Mouse (Mus musculus): ENCODE data around the gene Pacsin2.
"Not testable (repeated sequence)": the region's sequence is repeated elsewhere in the genome, so short reads cannot be mapped to it uniquely, and the experiment has no call there.

DNA sequence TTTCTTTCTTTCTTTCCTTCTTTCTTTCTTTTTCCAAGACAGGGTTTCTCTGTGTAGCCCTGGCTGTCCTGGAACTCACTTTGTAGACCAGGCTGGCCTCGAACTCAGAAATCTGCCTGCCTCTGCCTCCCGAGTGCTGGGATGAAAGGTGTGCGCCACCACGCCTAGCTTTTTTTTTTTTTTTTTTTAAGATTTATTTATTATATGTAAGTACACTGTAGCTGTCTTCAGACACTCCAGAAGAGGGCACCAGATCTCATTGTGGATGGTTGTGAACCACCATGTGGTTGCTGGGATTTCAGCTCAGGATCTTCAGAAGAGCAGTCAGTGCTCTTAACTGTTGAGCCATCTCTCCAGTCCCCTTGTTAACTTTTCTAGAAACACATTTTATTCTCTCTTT, 95.7 kb downstream of the Pacsin2 start:
- TF ChIP-seq CTCF (IDR thresholded peaks at IDR 0.05; ENCODE audit: low read depth, low read length); POLR2A (IDR thresholded peaks at IDR 0.05; ENCODE audit: insufficient read depth, low read length): not testable (repeated sequence)
